Mouse (Mus musculus): ENCODE results near the gene Hdac4. TPM values are rescaled to one million over a fixed set of nuclear protein-coding genes. Genes with fewer than 3 reads are reported as not detected.

Hdac4 gene
- 10 to 100 TPM; 38.8 to 40.8 TPM for total RNA-seq (2021)
- long read RNA-seq, experiment 1, partial matches to known transcripts: 6 of 21 reads
- long read RNA-seq, experiment 1, other reads (novel, unspliced or antisense): 15 of 21 reads
- long read RNA-seq, experiment 2, partial matches to known transcripts: 13 of 33 reads
- long read RNA-seq, experiment 2, other reads (novel, unspliced or antisense): 20 of 33 reads

DNA sequence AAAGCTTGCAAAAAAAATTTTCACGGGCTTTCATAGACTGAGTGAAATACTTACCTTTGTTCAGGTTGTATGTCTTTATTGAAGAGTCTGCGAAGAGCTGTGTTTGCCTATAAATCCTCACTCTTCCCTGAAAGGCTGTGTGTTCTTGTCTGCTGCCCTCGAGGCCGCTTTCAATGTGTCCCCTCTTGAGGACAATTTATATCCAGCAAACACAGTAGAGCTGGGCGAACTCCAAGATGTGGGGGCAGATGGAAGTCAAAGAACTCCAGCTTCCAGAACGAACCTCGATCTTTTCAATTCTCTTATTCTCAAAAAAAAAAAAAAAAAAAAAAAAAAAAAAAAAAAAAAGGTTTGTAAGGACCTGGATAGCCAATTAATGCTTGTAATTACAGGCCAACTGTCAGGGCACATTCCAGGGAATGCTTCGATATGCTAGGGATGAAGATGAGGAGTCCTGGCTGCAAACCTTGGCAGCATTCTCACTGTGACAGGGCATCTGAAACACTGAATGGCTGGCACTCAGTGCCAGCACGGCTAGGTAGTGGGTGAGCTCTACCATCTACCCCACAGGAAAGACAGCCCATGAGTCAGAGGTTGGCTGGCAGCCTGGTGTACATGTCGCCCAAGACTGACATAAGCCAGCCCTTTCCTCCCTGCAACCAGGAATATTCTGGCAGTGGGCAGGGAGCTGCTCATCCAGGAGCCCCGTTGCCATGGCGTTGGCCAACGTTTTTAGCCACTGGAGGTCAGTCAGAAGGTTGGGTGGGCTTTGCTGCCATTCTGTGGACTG, at the start of gene Hdac4:
Gene Hdac4 (minus strand): TSS at position 340 of the 790 bp plus-strand sequence.
- intact Hi-C loops (cut with DNase I; ENCODE audit: low total_unique reads): no loop called here
- peak; percentile 69 for DNase-seq

DNA sequence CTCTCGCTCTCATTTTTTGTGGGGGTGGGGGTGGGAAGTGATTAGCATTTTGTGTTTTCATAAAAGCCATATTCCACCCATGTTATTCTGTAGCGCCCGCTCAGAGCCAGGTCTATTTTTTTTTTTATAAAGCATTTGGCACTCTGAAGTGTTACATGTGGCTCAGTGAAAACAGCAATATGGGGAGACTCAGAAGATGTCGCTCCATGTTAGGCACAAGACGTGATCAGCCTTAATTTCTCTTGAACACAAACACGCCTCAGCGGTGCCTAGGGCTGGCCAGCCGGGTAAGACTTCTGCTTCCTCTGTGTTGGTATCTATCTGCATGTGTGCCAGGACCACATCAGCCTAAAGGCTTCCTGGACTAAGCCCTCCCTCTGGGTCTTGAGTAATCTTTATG, 48.0 kb upstream of the Hdac4 start:
- DNase-seq: no peak

DNA sequence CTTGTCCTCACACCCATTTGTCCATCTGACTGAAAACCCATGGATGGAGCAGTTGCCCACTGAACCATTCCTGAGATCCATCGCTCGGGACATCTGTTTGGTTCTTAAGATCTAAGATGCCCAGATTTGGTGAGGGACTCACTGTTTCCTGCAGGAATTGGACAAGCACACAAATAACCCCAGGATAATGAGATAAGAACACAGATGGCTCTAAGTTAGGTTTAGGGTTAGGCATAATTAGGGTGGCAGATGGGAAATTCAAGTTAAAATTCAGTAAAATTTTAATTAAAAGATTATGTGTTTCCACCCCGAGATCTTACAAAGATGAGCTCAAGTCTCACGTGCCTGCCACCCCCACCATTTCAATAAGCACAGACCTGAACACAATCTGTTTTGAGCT, 44.6 kb upstream of the Hdac4 start:
- intact Hi-C loops (cut with DNase I; ENCODE audit: low total_unique reads): no loop called here

More for the DNA sequence above, 48.0 kb upstream of the Hdac4 start:
- intact Hi-C loops (cut with DNase I; ENCODE audit: low total_unique reads): no loop called here

DNA sequence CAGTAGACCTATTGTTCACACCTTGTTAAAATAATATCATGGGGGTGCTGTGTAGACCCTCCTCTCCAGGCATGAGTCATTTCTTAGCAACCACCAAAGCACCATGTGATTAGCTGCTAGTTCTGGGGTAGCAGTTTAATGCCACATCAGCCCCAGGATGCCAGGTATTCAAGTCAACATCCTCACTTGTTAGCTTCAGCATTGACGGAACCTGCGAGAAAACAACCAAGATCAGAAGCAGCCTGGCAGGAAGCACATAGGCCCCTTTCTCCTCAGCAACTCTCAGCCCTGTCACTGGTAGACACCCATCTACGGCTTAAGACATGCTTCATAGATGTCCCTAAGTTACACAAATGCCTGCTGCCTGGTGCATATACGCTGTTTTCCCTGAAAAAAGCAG, 40.1 kb upstream of the Hdac4 start:
- intact Hi-C loops (cut with DNase I; ENCODE audit: low total_unique reads): no loop called here
- DNase-seq: no peak

More for the DNA sequence above, 44.6 kb upstream of the Hdac4 start:
- DNase-seq: no peak

DNA sequence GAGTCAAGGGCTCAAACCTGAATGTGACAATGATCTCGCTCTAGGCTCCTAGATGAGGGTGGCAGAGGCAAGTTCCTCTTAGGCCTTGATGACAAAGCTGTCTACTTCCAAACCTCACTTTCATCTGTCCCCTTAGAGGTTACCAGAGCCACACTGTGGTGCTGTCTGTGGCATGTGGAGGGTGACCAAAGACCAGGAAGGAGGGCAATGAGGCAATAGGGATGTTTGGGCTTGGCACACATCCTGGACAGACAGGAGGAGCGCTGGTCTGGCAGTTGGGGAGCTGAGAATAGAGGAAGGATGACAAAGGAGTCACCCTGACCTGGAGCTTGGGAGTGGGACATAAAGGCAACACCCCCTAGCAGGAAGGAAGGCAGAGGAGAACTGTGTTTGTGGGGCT, 29.8 kb upstream of the Hdac4 start:
- DNase-seq: no peak
- intact Hi-C loops (cut with DNase I; ENCODE audit: low total_unique reads): no loop called here

DNA sequence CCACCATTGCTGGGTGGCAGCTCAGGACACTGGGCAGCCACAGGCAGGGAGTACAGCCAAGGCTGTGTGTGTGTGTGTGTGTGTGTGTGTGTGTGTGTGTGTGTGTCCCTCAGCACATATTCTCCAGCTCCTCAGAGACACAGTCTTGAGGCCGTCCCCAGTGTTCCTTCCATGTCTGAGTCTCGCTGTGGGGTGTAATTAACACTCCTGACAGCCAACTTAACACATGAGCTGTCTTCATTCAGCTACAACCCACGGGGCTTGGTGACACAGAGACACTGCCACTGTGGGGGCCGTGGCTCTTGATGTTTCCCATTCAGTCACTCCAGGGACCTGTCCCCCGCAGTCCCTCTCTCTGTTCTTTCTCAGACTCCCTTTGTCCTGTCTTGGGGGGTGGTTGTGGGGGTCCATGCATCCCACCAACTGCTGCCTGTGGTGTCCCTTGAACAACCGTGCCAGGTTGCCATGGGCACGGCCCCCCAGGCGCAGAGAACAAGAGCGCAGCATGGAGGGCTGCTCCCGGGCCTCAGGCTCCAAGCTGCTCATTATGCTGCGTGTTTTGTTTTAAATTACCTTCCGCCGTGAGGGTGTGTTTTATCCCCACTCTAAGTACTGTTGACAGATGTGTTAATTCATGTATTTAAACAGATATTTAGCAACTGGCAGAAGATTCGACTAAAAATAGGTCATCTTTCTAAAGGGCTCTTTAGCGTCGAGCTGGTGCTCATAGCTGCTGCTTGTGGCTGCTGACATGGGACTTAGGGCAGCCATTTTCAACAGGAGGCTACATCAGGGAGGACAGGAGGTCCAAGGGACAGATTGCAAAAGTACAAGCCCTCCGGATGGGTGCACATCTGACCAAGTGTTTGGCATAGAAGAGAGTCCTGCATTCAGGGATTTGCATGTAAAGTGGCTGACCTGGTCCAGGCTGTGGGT, 28.7 kb upstream of the Hdac4 start:
- intact Hi-C loops (cut with DNase I; ENCODE audit: low total_unique reads): no loop called here

DNA sequence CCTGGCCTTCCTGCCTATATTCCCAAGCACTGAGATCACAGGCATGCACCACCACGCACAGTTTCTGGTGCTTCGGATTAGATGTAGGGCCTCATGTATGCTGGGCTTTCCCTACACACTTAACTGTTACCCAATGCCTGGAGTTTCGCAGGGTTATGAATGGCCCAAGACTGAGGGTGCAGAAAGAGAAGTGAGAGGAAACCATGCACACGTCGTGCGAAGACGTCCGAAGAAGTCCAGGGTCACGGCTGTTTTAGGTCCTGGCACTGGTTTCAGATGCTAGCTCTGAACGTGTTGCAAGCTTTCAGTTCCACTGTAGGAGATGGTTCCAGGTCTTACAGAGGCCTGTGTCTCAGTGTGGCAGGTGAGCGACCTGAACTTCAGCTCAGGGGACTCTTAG, 21.2 kb upstream of the Hdac4 start:
- intact Hi-C loops (cut with DNase I; ENCODE audit: low total_unique reads): no loop called here
- no peak for DNase-seq

More for the DNA sequence above, 28.7 kb upstream of the Hdac4 start:
- no peak for DNase-seq

DNA sequence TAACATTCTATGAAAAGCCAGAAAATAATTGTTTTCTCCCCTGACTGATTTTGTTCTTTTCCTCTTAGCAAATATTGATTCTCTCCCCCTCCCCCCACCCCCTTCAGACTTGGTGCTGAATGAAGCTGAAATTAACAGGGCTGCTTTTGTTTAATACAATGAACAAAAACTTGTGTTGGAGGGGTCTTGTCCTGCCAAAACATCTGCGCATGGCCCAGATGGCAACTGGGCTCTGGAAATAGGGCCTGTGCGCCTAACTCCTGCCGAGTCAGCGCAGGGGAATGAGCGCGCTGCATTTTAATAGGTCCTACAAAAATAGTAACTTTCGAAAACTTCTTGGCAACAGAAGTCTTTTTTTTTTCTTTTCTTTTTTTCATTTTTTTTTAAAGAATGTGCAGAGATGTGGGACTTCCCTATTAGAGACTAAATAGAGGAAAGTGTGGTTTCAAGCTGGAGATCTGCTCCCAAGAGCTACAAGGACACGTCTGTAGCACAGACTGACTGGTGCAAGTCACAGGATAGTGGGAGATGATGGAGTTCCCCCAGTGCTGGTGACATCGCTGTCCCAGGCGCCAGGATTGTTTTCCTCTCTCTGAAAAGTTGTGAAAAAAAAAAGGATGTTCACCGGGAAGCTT, 20.6 kb upstream of the Hdac4 start:
- intact Hi-C loops (cut with DNase I; ENCODE audit: low total_unique reads): no loop called here
- DNase-seq: peak; percentile 22

DNA sequence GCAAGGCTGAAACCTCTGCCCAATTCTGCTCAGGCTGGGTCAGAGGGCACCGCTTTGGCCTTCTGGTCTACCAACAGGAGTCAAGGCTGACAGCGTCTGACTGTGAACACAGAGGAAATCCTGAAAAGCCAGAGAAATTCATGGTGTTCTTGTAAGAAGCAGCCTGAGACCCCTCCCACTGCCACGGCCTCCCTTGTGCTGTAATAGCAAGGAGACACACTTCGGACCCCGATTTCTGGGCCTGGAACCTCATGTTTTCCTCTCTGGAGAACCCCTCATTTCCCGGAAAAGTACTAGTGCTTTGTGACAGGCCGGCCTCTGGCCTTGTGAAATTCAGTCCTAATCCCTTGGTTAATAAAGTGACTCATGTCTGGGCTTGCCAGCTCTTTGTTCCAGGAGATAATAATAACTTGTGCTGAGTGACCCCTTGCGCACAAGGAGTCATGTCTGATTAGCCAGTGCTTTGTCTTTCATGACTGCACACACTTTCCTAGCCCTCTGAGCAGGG, 19.7 kb upstream of the Hdac4 start:
- DNase-seq: peak; percentile 25
- intact Hi-C loops (cut with DNase I; ENCODE audit: low total_unique reads): no loop called here

DNA sequence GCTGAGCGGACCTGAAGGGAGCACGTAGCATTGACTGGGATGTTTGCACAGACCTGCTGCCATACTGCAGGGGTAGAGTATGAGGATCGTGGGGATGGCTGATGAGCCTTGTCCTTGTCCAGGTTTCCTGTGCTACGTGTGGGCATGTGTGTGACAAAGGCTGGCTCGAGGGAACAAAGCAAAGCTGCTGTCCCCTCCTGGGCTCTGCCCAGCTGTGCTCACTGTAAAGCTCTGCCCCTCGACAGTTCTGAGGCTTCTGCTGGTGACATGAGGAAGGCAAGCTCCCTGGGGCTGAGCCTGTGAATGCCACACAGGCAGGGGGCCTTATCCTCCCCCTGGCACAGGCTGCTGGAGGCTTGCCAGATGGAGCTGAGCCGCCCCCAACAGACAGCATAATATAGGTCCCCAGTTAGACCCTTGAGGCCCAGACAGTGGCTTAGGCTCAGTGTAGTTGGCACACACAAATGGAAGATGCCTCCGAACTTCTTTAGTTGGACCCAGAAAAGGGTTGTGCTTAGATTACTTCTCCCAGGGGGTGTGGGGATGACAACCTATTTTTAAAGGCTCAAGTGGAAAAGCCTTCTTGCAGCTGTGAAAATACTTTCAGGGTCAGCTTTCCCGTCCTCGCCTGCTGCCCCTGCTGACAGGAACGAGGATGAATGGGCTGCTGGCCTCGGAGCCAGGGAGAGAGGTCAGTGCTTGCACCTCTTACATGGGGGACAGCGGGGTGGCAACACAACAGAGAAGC, 16.7 kb upstream of the Hdac4 start:
- intact Hi-C loops (cut with DNase I; ENCODE audit: low total_unique reads): no loop called here
- DNase-seq: peak; percentile 28

DNA sequence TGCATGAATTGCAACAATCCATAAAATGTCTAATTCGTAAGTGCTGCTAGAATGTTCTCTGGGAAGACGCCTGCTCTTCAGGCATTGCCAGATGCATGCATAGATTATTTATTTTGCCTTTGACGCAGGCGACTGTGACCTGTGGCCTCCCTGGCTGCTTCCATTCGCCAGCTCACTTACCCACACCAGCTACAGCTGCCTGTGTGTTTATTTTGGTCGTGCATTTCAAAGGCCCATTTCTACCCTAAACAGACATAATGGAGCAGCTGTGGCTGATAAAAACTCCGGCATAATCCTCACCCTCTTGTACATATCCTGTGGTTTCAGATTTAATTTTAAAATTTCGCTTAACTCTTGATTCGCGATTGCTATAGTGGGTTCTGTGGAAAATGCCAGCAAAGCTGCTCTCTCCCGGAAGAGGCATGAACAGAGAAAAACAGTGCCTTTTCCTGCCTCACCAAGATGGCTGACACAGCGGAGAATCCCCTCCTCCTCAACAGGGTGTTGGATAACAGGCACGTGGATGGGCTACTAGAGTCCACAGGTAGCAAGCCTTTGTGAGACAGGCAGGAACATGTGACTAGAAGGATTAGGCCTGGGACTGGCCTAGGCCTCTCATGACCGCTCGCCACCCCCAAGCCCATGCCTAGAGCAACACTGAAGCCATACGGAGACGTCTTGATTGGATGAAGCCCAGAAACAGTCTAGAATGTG, 7.3 kb upstream of the Hdac4 start:
- no peak for DNase-seq
- intact Hi-C loops (cut with DNase I; ENCODE audit: low total_unique reads): no loop called here

DNA sequence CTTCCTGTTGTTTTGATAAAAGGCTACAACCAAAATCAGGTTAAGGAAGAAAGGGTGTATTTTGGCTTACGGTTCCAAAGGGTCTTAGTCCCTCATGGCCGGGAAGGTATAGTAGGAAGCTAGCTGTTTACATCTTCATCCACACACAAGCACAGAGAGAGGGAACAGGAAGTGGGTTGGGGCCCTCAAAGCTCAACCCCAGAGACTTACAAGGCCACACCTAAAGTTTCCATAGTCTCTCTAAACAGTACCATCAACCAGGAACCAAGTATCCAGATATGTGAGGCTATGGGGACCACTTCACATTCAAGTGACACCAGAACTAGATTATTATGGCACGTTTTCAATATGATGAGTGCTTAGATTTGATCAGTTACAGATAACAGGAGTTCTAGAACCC, 5.0 kb downstream of the Hdac4 start:
- intact Hi-C loops (cut with DNase I; ENCODE audit: low total_unique reads): no loop called here
- no peak for DNase-seq

DNA sequence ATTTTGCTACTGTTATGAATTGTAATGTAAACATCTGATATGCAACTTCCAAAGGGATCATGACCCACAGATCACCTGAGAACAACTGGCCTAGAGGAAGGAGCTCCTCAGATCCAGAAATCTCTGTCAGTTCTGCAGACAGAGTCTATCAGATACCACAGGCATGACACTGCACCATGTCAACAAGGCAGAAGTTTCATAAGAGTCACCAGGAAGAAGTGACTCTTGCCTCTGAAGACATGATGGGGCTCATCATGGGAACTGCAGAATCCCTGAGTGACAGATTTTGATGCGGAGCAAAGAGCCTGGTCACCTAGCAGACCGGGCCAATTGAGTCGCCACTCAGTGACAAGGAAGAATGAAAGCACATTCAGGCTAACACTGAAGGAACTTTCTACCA, 8.4 kb downstream of the Hdac4 start:
- intact Hi-C loops (cut with DNase I; ENCODE audit: low total_unique reads): no loop called here
- DNase-seq: no peak

DNA sequence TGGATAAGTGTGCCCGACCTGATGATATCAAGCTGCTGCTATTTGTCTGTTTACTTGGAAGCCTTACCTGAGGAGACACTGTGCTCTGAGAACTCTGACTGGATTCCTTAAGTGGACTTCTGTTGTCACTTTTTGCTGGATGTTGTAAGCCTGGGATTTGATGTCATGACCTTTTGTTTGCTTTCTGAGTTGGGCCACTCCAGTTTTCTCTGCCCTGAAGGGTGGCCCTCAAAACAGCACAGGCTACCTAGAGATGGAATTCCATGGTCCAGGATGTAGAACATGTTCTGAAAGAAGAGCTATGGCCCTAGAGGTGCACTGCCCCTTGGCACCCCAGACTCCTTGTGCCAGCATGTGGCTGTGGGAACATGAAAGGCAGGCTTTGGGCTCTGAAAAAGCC, 10.9 kb downstream of the Hdac4 start:
- no peak for DNase-seq
- intact Hi-C loops (cut with DNase I; ENCODE audit: low total_unique reads): no loop called here

DNA sequence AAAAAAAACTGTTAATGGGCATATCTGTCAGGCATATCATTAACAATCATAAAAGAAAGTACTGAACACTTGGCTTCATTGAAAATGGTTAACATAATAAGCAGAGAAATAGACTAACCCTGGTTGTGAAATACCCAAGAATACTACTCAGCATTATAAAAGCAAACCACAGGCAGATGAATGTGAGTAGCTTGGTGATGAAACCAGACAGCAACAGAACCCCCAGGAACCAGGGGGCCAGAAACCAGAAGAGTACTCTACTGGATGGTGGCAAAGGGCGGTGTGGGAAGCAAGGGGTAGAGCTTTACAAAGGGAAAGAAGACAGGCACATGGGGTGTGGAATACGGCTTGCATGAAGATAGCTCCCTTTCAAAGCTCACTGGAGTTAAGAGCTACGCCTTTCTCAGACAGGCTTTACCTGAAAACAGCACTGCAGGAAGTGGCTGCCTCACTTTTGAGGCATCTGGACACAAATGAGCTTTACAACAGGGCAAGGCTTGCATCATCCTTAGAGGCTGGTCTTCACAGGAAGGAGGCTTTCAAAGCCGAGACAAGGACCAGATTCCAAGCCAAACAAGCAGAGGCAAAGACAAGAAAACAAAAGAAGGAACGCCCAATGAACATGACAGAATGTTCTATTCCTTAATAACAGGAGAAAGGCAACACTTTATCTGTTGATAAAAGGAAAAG, 12.3 kb downstream of the Hdac4 start:
- intact Hi-C loops (cut with DNase I; ENCODE audit: low total_unique reads): no loop called here
- DNase-seq: no peak

DNA sequence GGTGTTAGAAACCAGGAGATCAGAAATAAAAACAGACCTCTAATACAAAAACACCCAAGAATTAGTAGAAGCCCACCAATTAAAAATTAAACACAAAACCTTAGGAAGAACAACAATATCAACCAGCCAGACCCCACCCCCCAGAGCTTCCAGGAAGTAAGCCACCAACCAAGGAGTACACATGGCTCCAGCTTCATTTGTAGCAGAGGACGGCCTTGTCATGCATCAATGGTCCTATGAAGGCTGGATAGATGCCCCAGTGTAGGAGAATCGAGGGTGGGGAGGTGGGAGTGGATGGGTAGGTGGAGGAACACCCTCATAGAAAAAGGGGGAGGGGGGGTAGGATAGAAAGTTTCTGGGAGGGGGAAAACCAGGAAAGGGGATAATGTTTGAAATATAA, 13.5 kb downstream of the Hdac4 start:
- no peak for DNase-seq
- intact Hi-C loops (cut with DNase I; ENCODE audit: low total_unique reads): no loop called here

Measured in gastrocnemius, postnatal 14 days (tissue).